Mouse (Mus musculus) ES-E14 (cell line): ENCODE results near the gene Ddx28. TPM values are rescaled to one million over a fixed set of nuclear protein-coding genes. Genes with fewer than 3 reads are reported as not detected.
"Not testable (repeated sequence)": the region's sequence is repeated elsewhere in the genome, so short reads cannot be mapped to it uniquely, and the experiment has no call there.

Source experiments
- DNase-seq: peaks from one replicate; pipeline ENCODE4 v3.0.0-alpha.2; 2013; ENCODE audit warnings: low read depth, low spot score
- H3K27ac ChIP-seq: 2 replicates; pipeline ENCODE4 v1.5.1; 2012; ENCODE audit warnings: low read depth, mild to moderate bottlenecking, low read length, moderate library complexity, mixed read lengths; ENCODE audit not compliant: poor library complexity, insufficient read depth, severe bottlenecking
- H3K36me3 ChIP-seq: 2 replicates; pipeline ENCODE4 v1.6.1; 2012; ENCODE audit warnings: mild to moderate bottlenecking, low read length, moderate library complexity, mixed read lengths; ENCODE audit not compliant: control insufficient read depth, poor library complexity, insufficient read depth, severe bottlenecking
- H3K4me1 ChIP-seq, 2 experiments: fragments of 150-350 bp in 1 of 2; sonication (generic) in 1 of 2; 2 replicates each; pipeline ENCODE4 v1.6.1; 2012; ENCODE audit warnings: low read length in 2 of 2, mild to moderate bottlenecking in 1 of 2, mixed read lengths in 1 of 2; ENCODE audit not compliant: control insufficient read depth in 2 of 2, insufficient read depth in 2 of 2, poor library complexity in 1 of 2
- H3K4me3 ChIP-seq, 2 experiments: fragments of 150-350 bp in 1 of 2; sonication (generic) in 1 of 2; 2 replicates each; pipeline ENCODE4 v1.5.1; 2012; ENCODE audit warnings: low read length in 2 of 2, low read depth in 1 of 2, mild to moderate bottlenecking in 1 of 2, mixed read lengths in 1 of 2; ENCODE audit not compliant: insufficient read depth in 1 of 2, poor library complexity in 1 of 2, severe bottlenecking in 1 of 2
- H3K9ac ChIP-seq: 2 replicates; pipeline ENCODE4 v1.6.1; 2012; ENCODE audit warnings: low read depth, mild to moderate bottlenecking, low read length, mixed read lengths; ENCODE audit not compliant: poor library complexity, insufficient read depth, severe bottlenecking
- H3K9me3 ChIP-seq: fragments of 150-350 bp; sonication (generic); 2 replicates; pipeline ENCODE4 v1.6.1; 2012; ENCODE audit warnings: low read depth, mild to moderate bottlenecking, low read length; ENCODE audit not compliant: control insufficient read depth, insufficient read depth
- CHD2 ChIP-seq: IDR thresholded peaks from 2 replicates; pipeline ENCODE4 v1.6.1; 2014; ENCODE audit warnings: mild to moderate bottlenecking, low read depth, low read length, inconsistent platforms
- HCFC1 ChIP-seq: IDR thresholded peaks from 2 replicates; pipeline ENCODE4 v1.6.1; 2012; ENCODE audit warnings: low read length, inconsistent platforms, borderline replicate concordance; ENCODE audit not compliant: insufficient read depth
- MAFK ChIP-seq: IDR thresholded peaks from 2 replicates; pipeline ENCODE4 v1.6.1; 2014; ENCODE audit warnings: mild to moderate bottlenecking, low read depth, low read length, inconsistent platforms; ENCODE audit not compliant: insufficient read depth
- ZC3H11A ChIP-seq: IDR thresholded peaks from 2 replicates; pipeline ENCODE4 v1.6.1; 2012; ENCODE audit warnings: low read depth, mild to moderate bottlenecking, inconsistent platforms, low read length, borderline replicate concordance
- ZNF384 ChIP-seq: IDR thresholded peaks from 2 replicates; pipeline ENCODE4 v1.6.1; 2012; ENCODE audit warnings: low read depth, low read length, inconsistent platforms
- in situ Hi-C, 2 experiments: fragments of 600-800 bp; cut with MboI; formaldehyde crosslinking; loops; one replicate each; pipeline ENCODE4 v1.15.1; 2025; ENCODE audit warnings: low sequenced_read_pairs in 2 of 2, inconsistent platforms in 1 of 2; ENCODE audit not compliant: unreplicated experiment in 2 of 2
- total RNA-seq: library from RNA; depleted of rRNA; stranded (reverse); fragments of 300-350 nt; gene quantifications from 2 replicates; pipeline ENCODE4 v1.2.3, GENCODE M21; 2012

Ddx28 gene
- total RNA-seq, 1 experiment, result 31.5 TPM

DNA sequence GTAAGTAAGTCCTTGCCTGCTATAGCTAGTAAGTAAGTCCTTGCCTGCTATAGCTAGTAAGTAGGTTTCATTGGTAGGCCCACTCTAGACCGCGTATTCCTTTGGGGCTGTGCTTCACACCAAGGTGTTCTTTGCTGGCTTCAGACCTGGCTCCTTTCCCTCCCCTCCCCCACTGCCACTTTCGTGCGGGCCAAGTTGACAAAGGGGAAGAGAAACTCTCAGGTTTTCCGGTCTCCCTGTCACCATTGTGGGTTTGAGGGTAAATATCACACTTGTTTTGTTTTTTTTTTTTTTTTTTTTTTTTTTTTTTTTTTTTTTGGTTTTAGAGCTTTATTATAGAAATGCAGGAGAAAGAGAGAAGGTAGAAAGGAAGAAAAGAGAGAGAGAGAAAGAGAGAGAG, 19.2 kb downstream of the Ddx28 start:
- TF ChIP-seq ZC3H11A (no peak), MAFK (no peak), HCFC1 (no peak)
- H3K36me3 ChIP-seq, result no peaks in the 10 kb centered on the region
- in situ Hi-C loops, result no loop called here
- no peaks in the 10 kb centered on the region for H3K9me3 ChIP-seq
- H3K27ac ChIP-seq, result no peak overlapping the region
- H3K9ac ChIP-seq, result no peak overlapping the region
- no peak overlapping the region for H3K4me3 ChIP-seq
- DNase-seq, result no peak
- no peaks in the 10 kb centered on the region; a peak in 1 of 4 replicates for H3K4me1 ChIP-seq

DNA sequence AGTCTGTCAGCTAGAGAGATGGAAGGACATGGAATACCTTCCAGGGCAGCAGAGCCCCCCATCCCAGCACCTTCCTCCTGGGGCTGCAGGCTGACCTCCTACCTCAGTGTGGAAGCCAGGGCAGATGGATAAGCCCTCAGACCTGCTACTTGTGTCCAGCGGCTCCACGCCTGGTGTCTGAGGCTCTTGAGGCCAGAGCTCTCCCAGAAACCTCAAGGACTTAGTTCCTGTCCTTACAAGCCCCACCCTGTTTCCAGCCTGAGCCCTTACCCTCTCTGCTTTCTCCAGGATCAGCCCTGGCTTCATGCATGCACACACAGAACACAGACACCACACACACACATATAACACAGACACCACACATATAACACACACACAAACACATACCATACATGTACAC, 20.1 kb downstream of the Ddx28 start:
- DNase-seq, result no peak
- in situ Hi-C loops, result no loop called here
- TF ChIP-seq CHD2 (no peak), ZNF384 (no peak), ZC3H11A (no peak), HCFC1 (no peak), MAFK (no peak)
- no peaks in the 10 kb centered on the region for H3K36me3 ChIP-seq
- H3K4me3 ChIP-seq, result no peak overlapping the region
- H3K4me1 ChIP-seq, result no peaks in the 10 kb centered on the region; a peak in 1 of 4 replicates
- no peak overlapping the region for H3K9ac ChIP-seq
- H3K9me3 ChIP-seq, result no peaks in the 10 kb centered on the region
- H3K27ac ChIP-seq, result no peak overlapping the region

- DNase-seq, result peak; percentile 90
- no peaks in the 10 kb centered on the region for H3K9me3 ChIP-seq
- no peak within 1 kb of the TSS for H3K27ac ChIP-seq
- no peak within 1 kb of the TSS for H3K9ac ChIP-seq
- peak; percentile 72; the same call in 1 of the 2 replicates for TF ChIP-seq ZC3H11A
- TF ChIP-seq HCFC1, result no peak
- H3K4me1 ChIP-seq, result peaks cover 0 to 1% of the 10 kb centered on the region in 2 experiments; a peak in 1 of 4 replicates
- H3K36me3 ChIP-seq, result no peaks in the 10 kb centered on the region
- 0 out of 4 replicates have a peak within 1 kb of the TSS, but pooled peaks of 1 of the 2 experiments have one; percentile 35 for H3K4me3 ChIP-seq
- in situ Hi-C loops, result no loop called here
Measured at GRCm38 (mm10) chr8:105990856-105991387, 20.8 kb downstream of the Ddx28 start, which contains the start of gene Dus2. Dus2 (plus strand) TSS chr8:105991337.

- DNase-seq, result no peak
- no peak overlapping the region for H3K4me3 ChIP-seq
- H3K36me3 ChIP-seq, result no peaks in the 10 kb centered on the region
- no peaks in the 10 kb centered on the region for H3K9me3 ChIP-seq
- H3K4me1 ChIP-seq, result peaks cover 0 to 1% of the 10 kb centered on the region in 2 experiments; a peak in 1 of 4 replicates
- no peak overlapping the region for H3K27ac ChIP-seq
- H3K9ac ChIP-seq, result no peak overlapping the region
- in situ Hi-C loops, result no loop called here
- no peak for TF ChIP-seq HCFC1
- no peak for TF ChIP-seq ZC3H11A
- TF ChIP-seq MAFK, result no peak
- TF ChIP-seq ZNF384, result no peak
- no peak for TF ChIP-seq CHD2
Measured at GRCm38 (mm10) chr8:105988546-105988945, 23.1 kb downstream of the Ddx28 start.

GRCm38 (mm10) chr8:105983406-105983805, 28.3 kb downstream of the Ddx28 start:
- H3K4me1 ChIP-seq, H3K9ac ChIP-seq, H3K4me3 ChIP-seq, DNase-seq, H3K27ac ChIP-seq, H3K36me3 ChIP-seq, in situ Hi-C loops, H3K9me3 ChIP-seq: not testable (repeated sequence)
